Mouse (Mus musculus) lung, postnatal 0 days (tissue): ENCODE results near the gene Klk1.
"Not testable (repeated sequence)": the region's sequence is repeated elsewhere in the genome, so short reads cannot be mapped to it uniquely, and the experiment has no call there.

ENCODE experiments used
- CTCF ChIP-seq: IDR thresholded peaks from 2 replicates; pipeline ENCODE4 v1.5.1; 2016; ENCODE audit warnings: antibody characterized with exemption, mild to moderate bottlenecking
- EP300 ChIP-seq: IDR thresholded peaks from 2 replicates; pipeline ENCODE4 v1.6.1; 2016; ENCODE audit warnings: antibody characterized with exemption, mild to moderate bottlenecking, control low read depth

DNA sequence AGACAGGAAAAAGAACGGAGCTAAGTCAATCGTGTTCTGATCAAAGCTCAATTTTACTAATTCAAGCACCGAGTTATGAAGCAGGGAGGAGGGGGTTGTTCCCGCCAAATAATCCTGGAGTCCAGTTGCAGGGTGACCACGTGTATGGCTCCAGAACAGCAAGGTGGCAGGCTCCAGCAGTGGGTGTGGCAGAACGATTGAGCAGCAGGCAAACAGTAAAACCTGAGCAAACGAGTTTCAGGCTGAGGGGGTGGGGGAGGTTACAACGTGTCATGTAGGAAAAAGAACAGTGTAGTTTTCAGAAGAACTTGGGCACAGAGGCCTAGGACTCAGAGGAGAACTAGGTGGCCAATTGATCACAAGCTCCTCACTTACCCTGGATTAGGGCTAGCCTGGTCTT, 38.6 kb upstream of the Klk1 start:
- not testable (repeated sequence) for TF ChIP-seq CTCF, EP300
